Comparison of ENCODE assay signal across 8 mouse cellular contexts in genomic region chr11:58916879-58917744, GRCm38 (mm10). TPM values are rescaled to one million over a fixed set of nuclear protein-coding genes. Genes with fewer than 3 reads are reported as not detected.
DNase-seq lines count a peak whose midpoint lies in the region; TF ChIP-seq lines count a peak whose summit lies in the region.

No protein-coding gene starts in this region.

- no peak overlapping the region for H3K4me3 ChIP-seq in layer of hippocampus, adult 2 months

- no peak overlapping the region for H3K27ac ChIP-seq in layer of hippocampus, adult 2 months

- peak; percentile 76 for TF ChIP-seq CTCF in layer of hippocampus, adult 2 months (conservative IDR thresholded peaks at IDR 0.05)

- peak in 1 of 2 experiments; percentile 56 for DNase-seq in layer of hippocampus, adult 2 months (ENCODE audit: low spot score in 2 of 2)
- DNase-seq in layer of hippocampus, postnatal 36 days = no peak
- peak; percentile 68 for DNase-seq in MEL-GATA-1-ER (ENCODE audit: extremely low read depth, low read depth)
- DNase-seq in brain, adult 2 months (ENCODE audit: low read depth, low spot score) = peak; percentile 70
- peak; percentile 41 for DNase-seq in kidney, postnatal 14 days
- peak; percentile 48 for DNase-seq in mesoderm, embryonic 11.5 days (ENCODE audit: low read depth, low spot score)
- peak; percentile 76 to 78 for DNase-seq in thymus, postnatal 36 days
- DNase-seq in ovary, adult 18-20 months (ENCODE audit: low spot score) = no peak

RNA-seq across cellular contexts. Expression of gene Btnl10, which starts 0.6 kb away (rescaled TPM):
- total RNA-seq in layer of hippocampus, adult 2 months (2021) = not detected
- total RNA-seq in layer of hippocampus, postnatal 36 days (2021) = under 1 TPM in 1 of 2 experiments, not detected in 1; 0.12 TPM

RNA-seq across cellular contexts. Expression of gene Zfp39, which starts 13.1 kb away (rescaled TPM):
- 10 to 100 TPM in 1 of 2 experiments, 1 to 10 TPM in 1; 9.9 to 10.3 TPM for total RNA-seq in layer of hippocampus, adult 2 months (2021)
- total RNA-seq in layer of hippocampus, postnatal 36 days (2021) = 1 to 10 TPM; 8.4 to 9.2 TPM

RNA-seq across cellular contexts. Expression of gene Rnf187, which starts 21.6 kb away (rescaled TPM):
- total RNA-seq in layer of hippocampus, adult 2 months (2021) = 100 to 1,000 TPM; 462 to 508 TPM
- total RNA-seq in layer of hippocampus, postnatal 36 days (2021) = 100 to 1,000 TPM; 478 to 523 TPM

RNA-seq across cellular contexts. Expression of gene Hist3h2ba, which starts 31.6 kb away (rescaled TPM):
- 100 to 1,000 TPM in 1 of 2 experiments, 10 to 100 TPM in 1; 91.3 to 103 TPM for total RNA-seq in layer of hippocampus, adult 2 months (2021)
- total RNA-seq in layer of hippocampus, postnatal 36 days (2021) = 10 to 100 TPM; 88.8 to 93.5 TPM

RNA-seq across cellular contexts. Expression of gene Hist3h2a, which starts 37.4 kb away (rescaled TPM):
- 10 to 100 TPM; 66.0 to 69.3 TPM for total RNA-seq in layer of hippocampus, adult 2 months (2021)
- total RNA-seq in layer of hippocampus, postnatal 36 days (2021) = 10 to 100 TPM; 73.2 to 83.2 TPM

Comparison
In these comparisons a context has a peak if more than half of its experiments do, and no peak if none do; other contexts are left out.
1. DNase-seq: peak in MEL-GATA-1-ER (single experiment), brain, adult 2 months (single experiment), kidney, postnatal 14 days (single experiment), mesoderm, embryonic 11.5 days (single experiment) and thymus, postnatal 36 days (2 of 2); none in layer of hippocampus, postnatal 36 days (0 of 2) and ovary, adult 18-20 months (single experiment).